Mouse (Mus musculus): ENCODE results near the gene Dalrd3. TPM values are rescaled to one million over a fixed set of nuclear protein-coding genes. Genes with fewer than 3 reads are reported as not detected.
A peak's percentile ranks its signal among the peaks of the same experiment; 100 is the strongest.

Gene Dalrd3
- polyA plus RNA-seq (2012; ENCODE audit: insufficient read depth, insufficient read length, missing spikeins), result 57.1 and 58.3 TPM in 2 replicates

DNA sequence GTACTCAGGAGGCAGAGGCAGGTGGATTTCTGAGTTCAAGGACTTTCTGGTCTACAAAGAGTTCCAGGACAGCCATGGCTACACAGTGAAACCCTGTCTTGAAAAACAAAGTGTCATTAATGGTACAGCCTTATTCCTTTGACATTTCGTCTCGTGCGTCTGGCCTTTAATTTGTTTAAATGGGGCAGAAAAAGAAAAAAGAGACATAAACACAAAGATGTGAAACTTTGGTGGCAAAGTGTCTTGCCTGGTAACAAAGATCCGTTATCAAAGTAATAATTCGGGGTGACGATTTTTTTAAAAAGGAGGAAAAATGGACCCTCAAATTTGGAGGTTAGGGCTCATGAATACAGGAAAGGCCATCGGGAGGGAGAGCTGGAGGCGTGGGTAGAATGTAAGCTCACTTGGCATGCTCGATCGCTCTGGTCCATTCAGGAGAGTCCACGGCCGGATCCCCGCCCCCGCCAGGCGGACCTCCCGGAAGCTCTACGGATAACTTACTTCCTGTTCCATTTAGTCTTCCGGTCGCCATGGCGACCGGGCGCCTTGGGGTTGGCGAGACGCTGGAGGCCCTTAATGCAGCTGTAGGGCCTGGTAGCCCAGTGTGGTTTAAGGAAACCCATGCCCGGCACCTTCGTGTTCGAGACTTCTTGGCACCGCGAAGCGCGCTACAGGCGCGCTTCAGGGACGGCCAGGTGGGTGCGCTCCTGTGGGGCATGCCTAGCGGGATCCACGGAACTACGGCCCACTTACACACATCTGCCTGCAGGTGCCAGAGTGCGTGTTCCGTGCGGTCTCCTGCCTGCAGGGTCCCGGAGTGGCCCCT, at the start of gene Dalrd3:
Gene Dalrd3 (plus strand): TSS at position 506 of the 826 bp plus-strand sequence.
- Histone ChIP-seq H3K4me3 (ENCODE audit: insufficient read depth, low read depth, low read length) (peak within 1 kb of the TSS; percentile 79), H3K4me1 (ENCODE audit: control insufficient read depth, insufficient read depth, insufficient read length, low read length) (peaks cover 13% of the 10 kb centered on the region), H3K27ac (replicated peaks; ENCODE audit: low read depth, low read length) (peak within 1 kb of the TSS; percentile 71; the same call in 1 of the 2 replicates)

DNA sequence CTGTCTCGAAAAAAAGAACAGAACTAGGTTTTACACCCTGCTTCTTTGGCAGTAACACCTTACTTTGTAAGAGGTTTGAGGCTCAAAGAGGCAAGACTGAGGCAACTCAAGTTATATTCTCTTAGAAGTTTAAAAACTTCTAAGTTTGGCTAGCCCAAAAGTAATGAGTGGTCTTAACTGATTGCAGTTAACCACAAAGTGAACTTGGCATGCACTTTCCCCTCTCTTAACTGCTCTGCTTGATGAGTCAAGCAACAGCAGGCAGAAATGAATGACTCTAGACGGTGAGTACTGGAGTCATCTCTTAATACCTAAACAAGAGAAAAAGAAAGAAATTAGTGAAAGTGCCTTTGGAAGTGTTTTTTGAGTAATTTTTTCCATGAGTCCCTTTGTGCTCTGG, 48.1 kb upstream of the Dalrd3 start:
- Histone ChIP-seq H3K4me3 (ENCODE audit: insufficient read depth, low read depth, low read length) (no peak overlapping the region), H3K4me1 (ENCODE audit: control insufficient read depth, insufficient read depth, insufficient read length, low read length) (peaks cover 9% of the 10 kb centered on the region), H3K27ac (replicated peaks; ENCODE audit: low read depth, low read length) (no peak overlapping the region)

DNA sequence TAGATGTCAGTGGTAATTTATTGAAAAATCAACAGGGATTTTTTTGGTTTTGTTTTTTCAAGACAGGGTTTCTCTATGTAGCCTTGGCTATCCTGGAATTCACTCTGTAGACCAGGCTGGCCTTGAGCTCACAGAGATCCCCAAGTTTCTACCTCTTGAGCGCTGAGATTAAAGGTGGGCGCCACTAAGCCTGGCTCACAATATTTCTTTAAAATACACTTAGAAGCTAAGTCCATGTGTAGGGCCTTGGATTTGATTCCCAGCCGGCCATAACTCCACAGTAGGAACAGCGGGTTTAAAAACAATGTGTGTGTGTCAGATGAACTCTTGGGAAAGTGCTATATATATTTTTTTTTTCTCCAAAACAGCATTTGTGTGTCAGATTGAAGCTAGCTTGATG, 46.3 kb upstream of the Dalrd3 start:
- Histone ChIP-seq H3K27ac (replicated peaks; ENCODE audit: low read depth, low read length) (no peak overlapping the region), H3K4me1 (ENCODE audit: control insufficient read depth, insufficient read depth, insufficient read length, low read length) (peaks cover 9% of the 10 kb centered on the region), H3K4me3 (ENCODE audit: insufficient read depth, low read depth, low read length) (no peak overlapping the region)

DNA sequence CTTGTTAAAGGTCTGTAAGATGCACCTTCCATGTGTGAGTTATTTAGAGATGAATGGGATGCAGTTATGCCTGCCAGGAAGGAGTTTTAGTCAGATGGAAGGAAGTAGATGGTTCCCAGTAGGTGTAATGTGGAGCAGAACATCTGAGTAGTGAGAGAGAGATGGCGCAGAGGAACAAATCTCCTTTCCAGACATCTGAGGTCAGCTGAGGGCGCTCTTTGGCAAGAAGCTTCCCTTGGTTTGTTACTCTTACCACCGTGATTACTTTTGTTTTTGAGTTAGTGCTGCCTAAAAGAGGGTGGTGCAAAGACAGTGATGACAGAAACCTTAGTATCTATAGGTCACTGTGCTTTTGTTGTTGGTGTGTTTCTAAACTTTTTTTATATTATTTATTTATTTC, 44.3 kb upstream of the Dalrd3 start:
- no peak overlapping the region for H3K27ac ChIP-seq (replicated peaks; ENCODE audit: low read depth, low read length)
- H3K4me1 ChIP-seq (ENCODE audit: control insufficient read depth, insufficient read depth, insufficient read length, low read length), result 0 out of 2 replicates have a peak, but pooled peaks cover 2% of the 10 kb centered on the region
- no peak overlapping the region for H3K4me3 ChIP-seq (ENCODE audit: insufficient read depth, low read depth, low read length)

DNA sequence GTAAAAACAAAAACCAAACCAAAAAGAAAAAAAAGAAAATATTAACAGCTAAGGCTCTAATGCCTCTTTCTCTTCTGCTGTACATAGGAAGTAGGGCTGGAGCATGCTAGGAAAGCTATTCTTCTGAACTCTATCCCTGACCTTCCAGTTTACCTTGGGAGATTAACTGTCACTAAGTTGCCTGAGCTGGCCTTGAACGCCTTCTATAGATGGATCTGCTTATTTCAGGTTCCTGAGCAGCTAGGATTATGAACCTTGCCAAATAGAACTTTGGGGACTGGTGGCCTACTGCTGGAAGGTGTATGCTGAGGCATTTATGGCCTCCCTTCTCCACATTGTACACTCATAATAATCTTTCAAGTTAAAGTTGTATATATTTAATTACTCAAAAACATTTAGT, 38.7 kb upstream of the Dalrd3 start:
- no peaks in the 10 kb centered on the region for H3K4me1 ChIP-seq (ENCODE audit: control insufficient read depth, insufficient read depth, insufficient read length, low read length)

DNA sequence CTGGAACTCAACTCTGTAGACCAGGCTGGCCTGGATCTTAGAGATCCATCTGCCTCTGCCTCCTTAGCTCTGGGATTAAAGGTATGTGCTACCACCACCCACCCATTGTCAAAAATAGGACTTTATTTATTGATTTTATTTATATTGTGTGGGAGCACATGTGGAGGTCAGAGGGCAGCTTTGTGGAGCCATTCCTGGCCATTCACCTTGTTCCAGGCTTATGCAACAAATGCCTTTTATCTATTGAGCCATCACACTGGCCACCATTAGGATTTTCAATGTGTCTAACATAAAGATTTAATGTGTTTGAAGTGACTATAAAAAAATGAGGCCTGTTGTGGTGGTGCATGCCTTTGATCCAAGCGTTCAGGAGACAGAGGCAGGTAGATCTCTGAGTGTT, 38.2 kb upstream of the Dalrd3 start:
- H3K4me3 ChIP-seq (ENCODE audit: insufficient read depth, low read depth, low read length), result no peak overlapping the region

More for the DNA sequence above, 38.7 kb upstream of the Dalrd3 start:
- H3K4me3 ChIP-seq (ENCODE audit: insufficient read depth, low read depth, low read length), result no peak overlapping the region
- no peak overlapping the region for H3K27ac ChIP-seq (replicated peaks; ENCODE audit: low read depth, low read length)

DNA sequence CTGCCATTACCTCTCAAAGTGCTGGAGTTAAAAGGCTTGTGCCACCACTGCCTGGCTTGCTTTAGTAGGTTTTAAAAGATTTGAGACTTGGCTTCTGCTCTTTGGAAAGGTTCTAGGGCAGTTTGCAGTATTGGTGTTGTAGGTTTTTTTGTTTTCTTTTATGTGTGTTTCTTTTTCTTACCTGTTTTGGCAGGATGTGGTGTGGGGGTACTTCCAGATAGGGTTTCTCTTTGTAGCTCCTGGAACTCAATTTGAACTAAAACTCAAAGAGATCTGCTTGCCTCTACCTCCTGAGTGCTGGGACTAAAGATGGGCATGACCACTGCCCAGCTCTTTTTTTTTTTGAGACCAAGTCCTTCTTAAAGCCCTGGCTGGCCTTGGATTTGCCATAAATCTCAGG, 28.8 kb upstream of the Dalrd3 start:
- Histone ChIP-seq H3K4me3 (ENCODE audit: insufficient read depth, low read depth, low read length) (no peak overlapping the region), H3K27ac (replicated peaks; ENCODE audit: low read depth, low read length) (no peak overlapping the region), H3K4me1 (ENCODE audit: control insufficient read depth, insufficient read depth, insufficient read length, low read length) (no peaks in the 10 kb centered on the region)

More for the DNA sequence above, 38.2 kb upstream of the Dalrd3 start:
- no peaks in the 10 kb centered on the region for H3K4me1 ChIP-seq (ENCODE audit: control insufficient read depth, insufficient read depth, insufficient read length, low read length)
- H3K27ac ChIP-seq (replicated peaks; ENCODE audit: low read depth, low read length), result no peak overlapping the region

DNA sequence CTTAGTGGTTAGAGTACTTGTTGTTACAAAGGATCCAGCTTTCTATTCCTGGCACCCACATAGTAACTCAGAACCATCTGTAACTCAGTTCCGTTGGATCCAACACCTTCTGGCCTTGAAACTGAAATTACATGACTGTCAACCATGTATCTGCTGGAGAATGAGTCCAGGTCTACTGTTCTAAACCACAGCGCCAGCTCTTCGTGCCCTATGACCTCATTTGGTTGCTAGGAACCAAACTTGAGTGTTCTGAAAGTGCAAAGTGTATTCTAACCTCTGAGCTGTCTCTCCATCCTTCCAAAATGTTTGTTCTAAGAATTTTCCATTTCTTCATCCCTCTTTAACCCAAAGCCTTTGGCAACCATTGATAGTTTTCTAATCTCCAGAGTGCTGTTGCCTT, 23.7 kb upstream of the Dalrd3 start:
- H3K4me1 ChIP-seq (ENCODE audit: control insufficient read depth, insufficient read depth, insufficient read length, low read length), result no peaks in the 10 kb centered on the region
- no peak overlapping the region for H3K27ac ChIP-seq (replicated peaks; ENCODE audit: low read depth, low read length)
- no peak overlapping the region for H3K4me3 ChIP-seq (ENCODE audit: insufficient read depth, low read depth, low read length)

DNA sequence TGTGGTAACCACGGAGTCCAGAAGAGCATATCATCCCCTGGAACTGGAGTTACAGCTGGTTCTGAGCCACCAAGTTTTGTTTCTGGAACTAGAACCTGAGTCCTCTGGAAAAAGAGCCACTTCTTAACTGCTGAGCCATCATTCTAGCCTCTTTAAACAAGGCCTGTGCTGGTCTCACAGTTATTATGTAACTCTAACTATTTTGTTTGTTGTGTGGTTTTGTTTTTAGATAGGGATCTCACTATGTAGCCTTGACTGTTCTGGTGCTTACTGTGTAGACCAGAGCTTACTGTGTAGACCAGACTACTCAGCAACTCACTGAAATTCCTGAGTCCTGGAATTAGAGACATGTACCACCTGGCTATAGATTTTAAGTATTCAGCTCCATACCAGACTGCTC, 22.8 kb upstream of the Dalrd3 start:
- no peaks in the 10 kb centered on the region for H3K4me1 ChIP-seq (ENCODE audit: control insufficient read depth, insufficient read depth, insufficient read length, low read length)
- no peak overlapping the region for H3K4me3 ChIP-seq (ENCODE audit: insufficient read depth, low read depth, low read length)
- no peak overlapping the region for H3K27ac ChIP-seq (replicated peaks; ENCODE audit: low read depth, low read length)

DNA sequence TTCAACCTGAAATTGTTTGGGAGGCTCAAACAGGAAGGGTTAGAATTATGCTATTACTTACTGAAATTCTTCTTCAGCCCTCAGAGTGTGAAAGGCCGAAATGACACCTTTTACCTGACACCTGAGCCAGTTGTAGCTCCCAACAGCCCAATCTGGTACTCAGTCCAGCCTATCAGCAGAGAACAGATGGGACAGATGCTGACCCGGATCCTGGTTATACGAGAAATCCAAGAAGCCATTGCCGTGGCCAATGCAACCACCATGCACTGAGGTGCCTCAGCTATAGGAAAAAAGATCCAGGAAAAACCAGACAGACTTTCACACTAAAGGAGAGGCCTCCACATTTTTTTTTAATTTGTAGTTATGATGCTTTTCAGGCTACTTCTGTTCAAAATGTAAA, 10.5 kb upstream of the Dalrd3 start:
- Histone ChIP-seq H3K4me1 (ENCODE audit: control insufficient read depth, insufficient read depth, insufficient read length, low read length) (no peaks in the 10 kb centered on the region), H3K27ac (replicated peaks; ENCODE audit: low read depth, low read length) (no peak overlapping the region), H3K4me3 (ENCODE audit: insufficient read depth, low read depth, low read length) (no peak overlapping the region)

DNA sequence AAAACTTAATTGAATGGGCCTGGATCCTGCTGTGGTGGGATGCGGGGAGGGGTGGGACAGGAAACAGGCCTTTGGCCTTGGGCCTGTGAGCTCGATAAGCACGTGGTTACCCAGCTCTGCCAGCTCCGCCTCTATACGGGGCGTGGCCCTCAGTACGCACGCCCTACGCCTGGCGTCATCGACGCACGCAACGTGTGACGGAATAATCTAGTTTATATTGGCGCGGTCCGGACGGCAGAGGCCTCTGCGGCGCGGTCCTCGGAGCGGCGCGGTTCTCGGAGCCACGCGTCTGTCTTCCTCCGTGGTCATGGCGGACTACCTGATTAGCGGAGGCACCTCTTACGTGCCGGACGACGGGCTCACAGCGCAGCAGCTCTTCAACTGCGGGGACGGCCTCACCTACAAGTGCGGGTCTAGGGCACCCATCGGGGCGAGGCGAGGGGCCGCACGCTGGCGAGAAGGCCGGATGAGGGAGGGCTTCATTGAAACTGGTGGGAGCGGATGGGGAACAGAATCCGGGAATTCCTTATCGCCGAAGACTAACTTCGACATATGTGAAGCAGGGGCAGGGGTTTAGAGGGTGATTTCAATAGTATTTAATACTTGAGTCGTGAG, 9.4 kb upstream of the Dalrd3 start, which contains the start of gene Impdh2:
Gene Impdh2 (plus strand): TSS at position 60 of the 615 bp plus-strand sequence.
- no peaks in the 10 kb centered on the region for H3K4me1 ChIP-seq (ENCODE audit: control insufficient read depth, insufficient read depth, insufficient read length, low read length)
- peak within 1 kb of the TSS; percentile 58 for H3K4me3 ChIP-seq (ENCODE audit: insufficient read depth, low read depth, low read length)
- peak within 1 kb of the TSS; percentile 23 for H3K27ac ChIP-seq (replicated peaks; ENCODE audit: low read depth, low read length)

DNA sequence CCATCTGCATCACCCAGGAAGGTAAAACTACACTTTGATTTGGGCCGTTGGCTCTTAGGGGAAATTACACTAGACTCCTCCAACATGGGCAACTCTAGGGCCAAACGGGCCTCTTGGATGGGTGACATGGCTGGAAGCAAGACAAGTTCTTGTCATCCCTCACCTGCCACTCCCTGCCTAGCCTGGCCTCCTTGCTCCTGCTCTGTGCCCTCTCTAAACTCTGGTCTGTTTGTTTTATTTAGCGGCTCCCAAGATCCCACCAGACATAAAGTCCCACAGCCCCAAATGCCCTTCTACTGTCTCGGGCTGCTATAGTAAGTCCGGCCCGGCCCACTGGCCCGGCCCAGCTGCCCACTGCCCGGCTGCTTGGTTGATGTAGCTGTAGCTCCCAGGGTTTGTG, 6.0 kb upstream of the Dalrd3 start:
- Histone ChIP-seq H3K4me3 (ENCODE audit: insufficient read depth, low read depth, low read length) (no peak overlapping the region), H3K4me1 (ENCODE audit: control insufficient read depth, insufficient read depth, insufficient read length, low read length) (peaks cover 7% of the 10 kb centered on the region), H3K27ac (replicated peaks; ENCODE audit: low read depth, low read length) (no peak overlapping the region)

DNA sequence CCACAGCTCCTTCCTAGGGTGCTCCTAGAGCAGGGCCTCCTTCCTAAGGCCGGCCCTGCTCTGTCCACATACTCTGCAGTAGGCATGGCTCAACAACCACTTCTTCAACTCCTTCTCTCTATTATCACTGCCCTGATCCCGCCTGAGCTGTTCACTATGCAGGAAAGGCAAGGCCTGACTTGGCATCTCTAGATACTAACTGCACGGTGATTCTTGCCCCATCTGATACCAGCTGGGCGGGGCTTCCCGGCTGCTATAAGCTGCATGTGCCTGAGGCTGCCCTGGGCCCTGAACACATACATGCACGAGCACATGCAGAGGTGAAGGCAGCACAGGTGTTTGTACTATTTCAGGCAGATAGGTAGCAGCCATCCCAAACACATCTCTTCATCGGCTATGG, 5.6 kb upstream of the Dalrd3 start:
- H3K4me3 ChIP-seq (ENCODE audit: insufficient read depth, low read depth, low read length), result no peak overlapping the region
- no peak overlapping the region for H3K27ac ChIP-seq (replicated peaks; ENCODE audit: low read depth, low read length)
- H3K4me1 ChIP-seq (ENCODE audit: control insufficient read depth, insufficient read depth, insufficient read length, low read length), result peaks cover 8% of the 10 kb centered on the region

DNA sequence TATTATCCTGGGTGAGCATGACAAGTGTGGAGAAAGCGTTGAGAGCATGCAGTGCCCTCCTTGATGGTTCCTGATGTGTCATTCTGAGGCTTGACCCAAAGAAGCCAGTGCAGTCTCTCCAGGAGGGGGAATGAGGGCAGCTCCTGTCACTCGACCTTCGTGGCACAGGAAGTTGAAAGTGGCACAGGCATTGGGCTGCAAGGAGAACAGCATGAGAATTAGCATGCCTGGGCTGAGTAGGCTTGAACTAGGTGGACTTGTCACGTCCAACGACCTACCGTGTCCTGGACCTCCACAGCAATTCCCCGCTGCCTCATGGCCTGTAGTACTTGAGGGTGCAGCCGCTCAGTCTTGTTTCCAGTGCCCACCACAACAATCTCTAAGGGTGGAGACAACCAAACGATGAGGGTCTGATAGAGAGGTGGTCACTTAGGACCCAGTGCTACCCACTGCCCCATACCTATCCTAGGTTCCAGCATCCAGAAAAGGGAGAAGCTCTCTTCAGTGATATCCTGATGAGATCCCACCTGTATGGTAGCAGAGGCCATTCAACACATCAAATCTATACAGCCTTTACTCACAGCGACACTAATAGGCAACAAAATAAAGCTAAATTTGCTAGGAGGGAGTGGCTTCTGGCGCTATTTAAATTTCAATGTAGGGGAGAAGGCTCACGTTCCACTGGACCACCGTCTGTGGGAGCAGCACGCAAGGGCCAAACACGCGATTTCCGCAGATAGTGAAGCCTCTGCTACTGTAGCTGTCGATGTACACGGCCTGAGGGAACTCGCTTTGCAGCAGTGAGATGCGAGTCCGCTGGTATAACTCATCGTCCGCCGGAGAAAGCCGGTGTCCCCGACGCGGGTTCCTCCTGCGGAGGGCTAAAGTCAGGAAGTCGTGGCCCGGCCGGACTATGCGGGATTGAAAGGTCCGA, 3.5 kb upstream of the Dalrd3 start:
- Histone ChIP-seq H3K4me1 (ENCODE audit: control insufficient read depth, insufficient read depth, insufficient read length, low read length) (peaks cover 13% of the 10 kb centered on the region), H3K4me3 (ENCODE audit: insufficient read depth, low read depth, low read length) (peak overlapping the region; percentile 79), H3K27ac (replicated peaks; ENCODE audit: low read depth, low read length) (peak overlapping the region; percentile 78)
